Mouse (Mus musculus) liver, adult 2 months (tissue): Measurements from ENCODE around the gene Tia1.

Source experiments
- CTCF ChIP-seq: fragments of 200-500 bp; IDR thresholded peaks from 2 replicates; pipeline ENCODE4 v1.5.1; 2011; ENCODE audit warnings: low read depth, low read length, control low read depth
- POLR2A ChIP-seq: fragments of 200-500 bp; IDR thresholded peaks from 2 replicates; pipeline ENCODE4 v1.6.1; 2011; ENCODE audit warnings: low read length, control low read depth; ENCODE audit not compliant: insufficient read depth; ENCODE audit errors: extremely low read depth

- TF ChIP-seq CTCF: no peak
- TF ChIP-seq POLR2A: no peak
Observed at GRCm38 (mm10) chr6:86383370-86383769, 20.6 kb upstream of the Tia1 start.
